Mouse (Mus musculus): ENCODE data around the gene Cd83. TPM values are rescaled to one million over a fixed set of nuclear protein-coding genes. Genes with fewer than 3 reads are reported as not detected.

Gene Cd83
- polyA plus RNA-seq, 1 experiment from 2014 or later, result 9.0 TPM

- Histone ChIP-seq H3K4me2 (no peak overlapping the region), H3K36me3 (no peaks in the 10 kb centered on the region), H3K4me3 (replicated peaks) (no peak overlapping the region), H3K27ac (no peak overlapping the region), H3K9me3 (no peaks in the 10 kb centered on the region), H3K4me1 (no peaks in the 10 kb centered on the region), H3K27me3 (replicated peaks) (no peaks in the 10 kb centered on the region), H3K9ac (no peak overlapping the region)
- no peak for ATAC-seq (ENCODE audit: insufficient read depth, low FRiP score, low read depth)
- WGBS, result 76% methylated on average over 12 of the region's 12 CpGs
Observed at GRCm38 (mm10) chr13:43761156-43761855, 23.3 kb upstream of the Cd83 start.

- H3K9ac ChIP-seq, result no peak overlapping the region
- H3K27me3 ChIP-seq (replicated peaks), result no peaks in the 10 kb centered on the region
- H3K4me3 ChIP-seq (replicated peaks), result no peak overlapping the region
- 91% methylated on average over 9 of the region's 9 CpGs for WGBS
- no peak for ATAC-seq (ENCODE audit: insufficient read depth, low FRiP score, low read depth)
- H3K36me3 ChIP-seq, result no peaks in the 10 kb centered on the region
- H3K9me3 ChIP-seq, result no peaks in the 10 kb centered on the region
- no peak overlapping the region for H3K4me2 ChIP-seq
- no peak overlapping the region for H3K27ac ChIP-seq
- H3K4me1 ChIP-seq, result no peaks in the 10 kb centered on the region
Observed at GRCm38 (mm10) chr13:43762901-43763300, 21.7 kb upstream of the Cd83 start.

DNA sequence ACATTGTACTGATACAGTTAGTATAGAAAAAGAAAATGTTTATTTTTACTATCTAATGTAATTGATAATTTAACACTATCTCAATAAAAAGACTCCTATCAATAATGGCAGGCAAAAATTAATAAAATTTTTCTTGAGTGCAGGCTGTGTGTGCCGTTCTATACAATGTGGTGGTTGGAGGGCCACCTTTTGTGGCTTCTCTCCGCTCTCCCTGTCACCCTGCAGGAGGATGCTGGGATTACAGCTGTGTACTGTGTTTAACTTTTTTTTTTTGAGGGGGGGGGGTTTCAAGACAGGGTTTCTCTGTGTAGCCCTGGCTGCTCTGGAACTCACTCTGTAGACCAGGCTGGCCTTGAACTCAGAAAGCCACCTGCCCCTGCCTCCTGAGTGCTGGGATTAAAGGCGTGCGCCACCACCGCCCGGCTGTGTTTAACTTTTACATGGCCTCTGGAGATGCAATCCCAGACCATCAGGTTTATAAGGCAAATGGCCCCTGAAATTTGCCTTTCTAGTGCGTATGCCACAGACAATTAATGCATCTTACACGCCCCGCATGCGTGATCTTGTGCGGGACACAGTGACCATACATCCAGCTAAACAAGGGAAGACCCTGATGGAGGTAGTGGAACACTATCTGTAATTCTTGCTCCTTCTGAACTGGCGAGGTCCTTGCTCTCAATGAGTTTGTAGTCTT, 21.1 kb upstream of the Cd83 start:
- Histone ChIP-seq H3K4me3 (replicated peaks) (no peak overlapping the region), H3K9ac (no peak overlapping the region), H3K27ac (no peak overlapping the region), H3K36me3 (no peaks in the 10 kb centered on the region), H3K4me2 (no peak overlapping the region), H3K4me1 (no peaks in the 10 kb centered on the region), H3K9me3 (no peaks in the 10 kb centered on the region), H3K27me3 (replicated peaks) (no peaks in the 10 kb centered on the region)
- no peak for ATAC-seq (ENCODE audit: insufficient read depth, low FRiP score, low read depth)
- 91% methylated on average over 12 of the region's 12 CpGs for WGBS

GRCm38 (mm10) chr13:43763995-43764579, 20.5 kb upstream of the Cd83 start:
- H3K36me3 ChIP-seq, result no peaks in the 10 kb centered on the region
- H3K9me3 ChIP-seq, result no peaks in the 10 kb centered on the region
- H3K4me1 ChIP-seq, result no peaks in the 10 kb centered on the region
- H3K4me2 ChIP-seq, result no peak overlapping the region
- no peak overlapping the region for H3K9ac ChIP-seq
- no peak overlapping the region for H3K27ac ChIP-seq
- no peak for ATAC-seq (ENCODE audit: insufficient read depth, low FRiP score, low read depth)
- no peaks in the 10 kb centered on the region for H3K27me3 ChIP-seq (replicated peaks)
- no peak overlapping the region for H3K4me3 ChIP-seq (replicated peaks)
- 61% methylated on average over 8 of the region's 8 CpGs for WGBS

GRCm38 (mm10) chr13:43765293-43765814, 19.2 kb upstream of the Cd83 start:
- Histone ChIP-seq H3K4me2 (no peak overlapping the region), H3K27ac (no peak overlapping the region), H3K4me1 (no peaks in the 10 kb centered on the region), H3K9me3 (no peaks in the 10 kb centered on the region), H3K9ac (no peak overlapping the region), H3K4me3 (replicated peaks) (no peak overlapping the region), H3K36me3 (no peaks in the 10 kb centered on the region), H3K27me3 (replicated peaks) (no peaks in the 10 kb centered on the region)
- no peak for ATAC-seq (ENCODE audit: insufficient read depth, low FRiP score, low read depth)
- WGBS, result 79% methylated on average over 11 of the region's 11 CpGs

GRCm38 (mm10) chr13:43766786-43767680, 17.5 kb upstream of the Cd83 start:
- Histone ChIP-seq H3K9me3 (no peaks in the 10 kb centered on the region), H3K36me3 (no peaks in the 10 kb centered on the region), H3K4me1 (no peaks in the 10 kb centered on the region), H3K4me3 (replicated peaks) (no peak overlapping the region), H3K27me3 (replicated peaks) (no peaks in the 10 kb centered on the region), H3K27ac (no peak overlapping the region), H3K4me2 (no peak overlapping the region), H3K9ac (no peak overlapping the region)
- ATAC-seq (ENCODE audit: insufficient read depth, low FRiP score, low read depth), result no peak
- 74% methylated on average over 7 of the region's 7 CpGs for WGBS

DNA sequence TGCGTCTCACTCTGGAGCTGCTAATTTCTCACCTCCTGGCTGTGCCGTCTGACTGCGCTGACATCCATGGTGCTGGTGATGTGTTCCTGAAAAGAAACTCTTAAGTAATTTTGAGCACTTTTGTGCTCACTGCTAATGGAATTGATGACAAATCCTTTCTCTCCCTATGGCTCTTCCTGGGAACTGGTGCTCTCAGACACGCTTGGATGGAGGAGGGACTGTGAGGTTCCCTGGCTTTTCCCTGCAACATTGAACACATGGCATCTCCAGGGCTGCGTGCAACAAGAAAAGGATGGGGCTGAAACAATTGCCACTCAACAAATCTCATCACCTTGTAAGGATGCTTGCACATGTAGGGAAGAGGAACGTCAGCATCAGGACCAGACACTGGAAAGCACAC, 11.6 kb upstream of the Cd83 start:
- no peak overlapping the region for H3K4me2 ChIP-seq
- H3K27ac ChIP-seq, result no peak overlapping the region
- 88% methylated on average over 6 of the region's 6 CpGs for WGBS
- no peak for ATAC-seq (ENCODE audit: insufficient read depth, low FRiP score, low read depth)
- no peaks in the 10 kb centered on the region for H3K36me3 ChIP-seq
- no peaks in the 10 kb centered on the region for H3K27me3 ChIP-seq (replicated peaks)
- H3K4me1 ChIP-seq, result no peaks in the 10 kb centered on the region
- H3K9me3 ChIP-seq, result no peaks in the 10 kb centered on the region
- no peak overlapping the region for H3K9ac ChIP-seq
- H3K4me3 ChIP-seq (replicated peaks), result no peak overlapping the region

DNA sequence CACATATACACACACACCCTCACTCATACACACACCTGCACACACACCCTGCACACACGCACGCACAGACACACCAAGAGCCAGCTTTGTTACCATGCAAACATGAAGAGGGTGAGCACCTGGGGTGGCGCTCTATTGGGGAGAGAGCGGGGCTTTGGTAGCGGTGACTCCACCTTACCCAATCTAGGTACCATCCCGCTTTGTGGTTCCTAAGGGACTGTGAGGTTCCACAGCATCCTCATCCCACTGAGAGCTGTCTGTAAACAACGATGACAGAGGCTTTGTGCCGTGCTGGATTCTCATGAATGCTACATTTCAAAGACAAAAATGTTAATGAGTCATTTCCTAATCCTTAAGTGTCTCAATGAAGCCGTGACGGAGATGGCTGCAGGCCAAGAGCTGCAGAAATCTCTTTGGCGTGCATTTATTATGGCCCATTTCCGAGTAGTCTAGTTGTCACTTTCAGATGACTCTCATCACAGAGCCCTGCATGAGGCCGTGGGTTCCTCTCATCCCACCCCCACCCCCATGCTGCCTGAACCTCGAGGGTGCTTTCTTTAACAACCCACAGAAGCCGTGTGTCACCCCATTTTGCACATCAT, 10.5 kb upstream of the Cd83 start:
- no peaks in the 10 kb centered on the region for H3K4me1 ChIP-seq
- no peak overlapping the region for H3K4me3 ChIP-seq (replicated peaks)
- H3K27ac ChIP-seq, result no peak overlapping the region
- 54% methylated on average over 15 of the region's 15 CpGs for WGBS
- H3K9ac ChIP-seq, result no peak overlapping the region
- H3K4me2 ChIP-seq, result no peak overlapping the region
- H3K36me3 ChIP-seq, result no peaks in the 10 kb centered on the region
- no peak for ATAC-seq (ENCODE audit: insufficient read depth, low FRiP score, low read depth)
- H3K9me3 ChIP-seq, result no peaks in the 10 kb centered on the region
- no peaks in the 10 kb centered on the region for H3K27me3 ChIP-seq (replicated peaks)

GRCm38 (mm10) chr13:43774605-43775426, 9.8 kb upstream of the Cd83 start:
- H3K9me3 ChIP-seq, result no peaks in the 10 kb centered on the region
- no peak for ATAC-seq (ENCODE audit: insufficient read depth, low FRiP score, low read depth)
- no peak overlapping the region for H3K4me3 ChIP-seq (replicated peaks)
- H3K4me2 ChIP-seq, result no peak overlapping the region
- H3K4me1 ChIP-seq, result no peaks in the 10 kb centered on the region
- WGBS, result 72% methylated on average over 13 of the region's 13 CpGs
- H3K27ac ChIP-seq, result no peak overlapping the region
- no peaks in the 10 kb centered on the region for H3K36me3 ChIP-seq
- H3K9ac ChIP-seq, result no peak overlapping the region
- H3K27me3 ChIP-seq (replicated peaks), result no peaks in the 10 kb centered on the region

DNA sequence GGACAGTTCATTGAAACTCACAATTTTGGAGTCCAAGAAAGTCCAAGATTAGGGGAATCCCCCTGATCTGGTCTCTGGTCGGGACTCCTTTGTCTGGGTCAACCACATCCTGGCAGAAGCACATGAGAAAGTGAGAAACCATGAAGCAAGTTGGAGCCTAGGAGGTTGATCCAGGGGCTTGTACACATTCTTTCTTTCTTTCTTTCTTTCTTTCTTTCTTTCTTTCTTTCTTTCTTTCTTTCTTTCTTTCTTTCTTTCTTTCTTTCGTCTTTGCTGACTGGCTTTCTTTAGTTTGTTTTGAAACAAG, 9.2 kb upstream of the Cd83 start:
- Histone ChIP-seq H3K27ac (no peak overlapping the region), H3K4me1 (no peaks in the 10 kb centered on the region), H3K27me3 (replicated peaks) (no peaks in the 10 kb centered on the region), H3K4me3 (replicated peaks) (no peak overlapping the region), H3K9me3 (no peaks in the 10 kb centered on the region), H3K9ac (no peak overlapping the region), H3K4me2 (no peak overlapping the region), H3K36me3 (no peaks in the 10 kb centered on the region)
- WGBS, result 67% methylated on average over 2 of the region's 2 CpGs
- no peak for ATAC-seq (ENCODE audit: insufficient read depth, low FRiP score, low read depth)

Measured in stomach, embryonic 15.5 days (tissue).